Mouse (Mus musculus) frontal cortex, postnatal 36 days (tissue): ENCODE results near the gene Tet2.

ENCODE experiments used
- DNase-seq, 2 experiments: peaks; one replicate each; pipeline ENCODE4 v3.0.0; 2022; ENCODE audit warnings: low spot score in 2 of 2

Tet2 gene

DNA sequence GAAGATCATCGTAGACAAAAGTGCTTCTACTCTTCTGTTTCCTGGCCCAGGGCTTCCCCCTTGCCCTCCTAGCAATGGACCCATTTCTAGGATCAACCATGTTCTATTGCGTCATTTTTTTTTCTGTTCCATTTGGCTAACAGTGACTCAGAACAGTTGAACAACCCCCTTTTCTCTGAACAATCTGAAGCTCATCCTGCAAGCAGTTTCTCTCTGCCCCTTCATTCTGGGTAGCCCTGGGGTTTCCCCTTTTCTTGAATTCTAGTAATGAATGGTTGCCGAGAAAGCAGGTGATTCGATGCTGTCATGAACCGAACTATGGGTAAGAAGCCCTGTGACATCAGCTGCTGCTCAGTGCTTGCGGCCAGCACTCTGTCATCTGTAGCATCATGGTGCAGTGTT is 108.0 kb downstream of the Tet2 start:
- no peak for DNase-seq

DNA sequence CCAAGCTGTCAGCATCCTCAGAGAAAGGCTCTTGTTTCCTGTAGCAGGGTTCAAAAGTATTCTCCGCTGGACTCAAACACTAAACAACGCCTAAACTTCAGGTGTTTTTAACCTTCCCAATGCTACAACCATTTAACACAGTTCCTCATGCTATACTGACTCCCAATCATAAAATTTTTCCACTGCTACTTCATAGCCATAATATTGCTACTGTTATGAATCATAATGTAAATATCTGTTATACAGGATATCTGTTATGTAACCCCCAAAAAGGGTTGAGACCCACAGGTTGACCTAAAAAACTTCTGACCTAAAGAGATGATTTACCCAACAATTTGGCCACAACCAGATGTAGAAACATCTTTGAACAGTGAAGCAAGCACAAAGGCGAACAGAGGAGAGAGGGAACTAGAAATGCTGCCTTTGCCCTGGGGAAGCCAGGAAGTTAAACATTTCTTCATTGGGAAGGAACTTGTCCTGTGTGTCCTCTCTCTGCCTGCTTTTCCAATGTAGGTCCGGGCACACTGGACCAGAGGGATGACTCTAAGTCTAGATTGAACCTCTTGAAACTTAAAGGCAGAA is 108.6 kb downstream of the Tet2 start:
- no peak for DNase-seq

DNA sequence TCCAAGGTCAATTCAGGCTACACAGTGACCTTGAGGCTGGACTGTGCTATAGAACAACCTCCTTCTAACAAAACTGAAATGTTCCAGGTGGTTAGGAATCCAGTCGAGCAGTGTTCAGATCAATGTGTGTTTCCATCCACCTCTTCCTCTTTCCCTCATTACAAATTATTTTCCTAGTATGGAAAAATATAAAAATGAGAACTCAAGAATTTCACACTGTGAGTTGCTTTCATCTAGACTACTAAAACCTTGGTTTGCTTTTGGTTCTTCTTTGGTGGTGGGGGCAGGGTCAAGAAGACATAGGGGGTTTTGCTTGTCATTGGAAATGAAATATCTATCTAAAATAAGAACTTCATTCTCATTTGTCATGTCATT is 109.2 kb downstream of the Tet2 start:
- no peak for DNase-seq

GRCm38 (mm10) chr3:133435141-133435773 is 109.7 kb downstream of the Tet2 start:
- DNase-seq, result no peak

- DNase-seq, result no peak
These were observed 115.4 kb downstream of the Tet2 start for GRCm38 (mm10) chr3:133429394-133430173.

GRCm38 (mm10) chr3:133428003-133428402 is 116.9 kb downstream of the Tet2 start:
- no peak for DNase-seq

DNA sequence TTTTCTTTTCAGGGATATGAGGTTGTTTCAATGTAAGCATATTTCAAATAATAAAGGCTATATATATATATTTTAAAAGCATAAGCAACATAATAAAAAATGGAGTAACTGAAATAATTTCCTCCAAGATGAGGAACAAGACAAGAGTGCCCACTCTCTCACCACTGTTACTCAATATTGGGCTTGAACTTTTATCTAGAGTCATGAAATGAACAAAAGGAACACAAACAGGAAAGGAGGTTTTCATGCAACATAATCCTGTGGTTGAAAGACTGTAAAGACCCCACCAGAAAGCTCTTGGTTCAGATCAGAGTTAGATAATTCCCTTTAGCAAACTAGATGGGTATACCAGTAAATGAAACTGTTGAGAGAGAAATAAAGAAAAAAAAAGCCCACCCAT is 121.9 kb downstream of the Tet2 start:
- DNase-seq, result no peak

DNA sequence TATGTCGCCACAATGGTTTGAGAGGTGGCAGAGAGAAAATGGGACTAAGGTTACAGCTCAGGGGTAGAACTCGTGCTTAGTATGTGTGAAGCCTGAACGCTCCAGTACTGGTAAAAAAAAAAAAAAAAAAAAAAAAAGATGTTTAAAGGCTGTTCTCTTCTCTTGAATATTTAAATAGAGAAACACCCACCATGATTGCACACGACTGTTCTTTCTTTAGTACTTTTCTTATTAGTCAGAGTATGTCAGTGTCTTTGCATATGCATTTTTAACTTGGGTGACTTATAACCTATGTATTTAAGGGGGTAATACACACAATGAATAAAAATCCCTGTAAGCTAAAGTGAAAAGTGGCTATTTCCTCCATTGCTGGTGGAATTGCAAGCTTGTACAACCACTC is 130.2 kb downstream of the Tet2 start:
- no peak for DNase-seq
